Mouse (Mus musculus) bone marrow, adult 2 months (tissue): ENCODE data around the gene Ulk4.

Experiments
- CTCF ChIP-seq: fragments of 200-500 bp; IDR thresholded peaks from 2 replicates; pipeline ENCODE4 v1.5.1; 2011; ENCODE audit warnings: low read length, control low read depth; ENCODE audit not compliant: control insufficient read depth, insufficient read depth
- POLR2A ChIP-seq: fragments of 200-500 bp; IDR thresholded peaks from 2 replicates; pipeline ENCODE4 v1.6.1; 2011; ENCODE audit warnings: low read depth, mild to moderate bottlenecking, control low read depth, low read length, borderline replicate concordance; ENCODE audit not compliant: control insufficient read depth

DNA sequence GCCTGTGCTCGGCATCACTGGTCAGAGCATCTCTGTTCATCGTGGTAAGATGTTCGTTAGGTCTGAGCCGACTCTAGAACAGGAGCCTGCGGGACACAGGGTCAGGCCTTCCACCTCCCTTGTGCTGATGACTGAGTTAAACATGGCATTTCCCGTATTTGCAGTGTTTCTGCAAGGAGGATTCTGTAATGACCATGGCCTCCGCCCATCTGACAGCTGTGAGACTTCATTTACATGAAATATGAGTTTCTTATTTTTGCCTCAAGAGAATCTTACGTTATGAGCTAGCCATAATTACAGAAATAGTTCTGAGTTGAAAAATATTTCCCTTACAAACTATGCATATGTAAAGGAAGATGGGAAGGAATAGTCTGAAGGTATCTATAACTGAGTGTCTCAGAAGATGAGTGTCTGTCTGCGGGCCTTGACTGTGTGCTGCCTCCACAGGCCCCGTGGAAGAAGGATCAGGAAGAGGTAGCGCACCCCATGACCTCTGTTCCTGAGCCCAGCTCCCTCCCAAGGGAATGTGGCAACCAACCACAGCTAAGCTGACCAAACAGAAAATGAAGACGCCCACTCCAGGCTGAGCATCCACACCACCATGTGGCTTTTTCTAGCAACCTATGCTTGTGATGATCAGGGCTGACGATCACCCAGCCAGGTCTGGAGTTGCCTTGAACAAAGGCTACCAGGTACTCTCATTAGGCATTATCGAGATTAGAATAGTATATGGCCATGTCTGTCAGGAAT is 212.2 kb downstream of the Ulk4 start:
- no peak for TF ChIP-seq CTCF
- TF ChIP-seq POLR2A = no peak
